Mouse (Mus musculus) MEL (cell line): ENCODE results near the gene Edem3. TPM values are rescaled to one million over a fixed set of nuclear protein-coding genes. Genes with fewer than 3 reads are reported as not detected.

Experiments used
- DNase-seq: peaks from one replicate; pipeline ENCODE4 v3.0.0; 2011; ENCODE audit warnings: low read depth, low spot score
- H3K27ac ChIP-seq: 2 replicates; pipeline ENCODE4 v1.5.1; 2012; ENCODE audit warnings: low read depth, mild to moderate bottlenecking, control low read depth, low read length, moderate library complexity; ENCODE audit not compliant: control insufficient read depth
- H3K27me3 ChIP-seq, 2 experiments: fragments of 150-350 bp in 1 of 2; sonication (generic) in 1 of 2; 2 replicates each; pipeline ENCODE4 v1.6.1; 2012; ENCODE audit warnings: low read length in 2 of 2, mild to moderate bottlenecking in 2 of 2, improper control_type of control experiment in 1 of 2, moderate library complexity in 1 of 2; ENCODE audit not compliant: insufficient read depth in 2 of 2, control insufficient read depth in 1 of 2
- H3K36me3 ChIP-seq, 2 experiments: 2 replicates each; pipeline ENCODE4 v1.6.1; 2012 to 2014; ENCODE audit warnings: low read length in 2 of 2, improper control_type of control experiment in 1 of 2, inconsistent platforms in 1 of 2, mild to moderate bottlenecking in 1 of 2; ENCODE audit not compliant: insufficient read depth in 2 of 2, control insufficient read depth in 1 of 2
- H3K4me1 ChIP-seq, 2 experiments: fragments of 150-350 bp in 1 of 2; sonication (generic) in 1 of 2; 2 replicates each; pipeline ENCODE4 v1.6.1; 2012; ENCODE audit warnings: low read length in 2 of 2, improper control_type of control experiment in 1 of 2, mild to moderate bottlenecking in 1 of 2; ENCODE audit not compliant: insufficient read depth in 2 of 2, control insufficient read depth in 1 of 2
- H3K4me3 ChIP-seq, 2 experiments: fragments of 150-350 bp in 1 of 2; sonication (generic) in 1 of 2; 2 replicates each; pipeline ENCODE4 v1.5.1; 2012; ENCODE audit warnings: low read depth in 2 of 2, low read length in 2 of 2, mild to moderate bottlenecking in 2 of 2, moderate library complexity in 2 of 2, control low read depth in 1 of 2, improper control_type of control experiment in 1 of 2; ENCODE audit not compliant: control insufficient read depth in 1 of 2, insufficient read depth in 1 of 2
- H3K79me2 ChIP-seq: 2 replicates; pipeline ENCODE4 v1.6.1; 2012; ENCODE audit warnings: mild to moderate bottlenecking, low read length, moderate library complexity; ENCODE audit not compliant: control insufficient read depth, poor library complexity, insufficient read depth
- H3K9ac ChIP-seq: 2 replicates; pipeline ENCODE4 v1.6.1; 2012; ENCODE audit warnings: low read depth, mild to moderate bottlenecking, control low read depth, low read length, moderate library complexity; ENCODE audit not compliant: control insufficient read depth, poor library complexity, severe bottlenecking
- H3K9me3 ChIP-seq: fragments of 150-350 bp; sonication (generic); replicated peaks from 2 replicates; pipeline ENCODE4 v1.6.1; 2012; ENCODE audit warnings: mild to moderate bottlenecking, low read length, improper control_type of control experiment, moderate library complexity; ENCODE audit not compliant: insufficient read depth
- BHLHE40 ChIP-seq: IDR thresholded peaks from 2 replicates; pipeline ENCODE4 v1.6.1; 2012; ENCODE audit warnings: low read depth, mild to moderate bottlenecking, inconsistent platforms, low read length, improper control_type of control experiment, borderline replicate concordance
- E2F4 ChIP-seq: IDR thresholded peaks from 2 replicates; pipeline ENCODE4 v1.6.1; 2011; ENCODE audit warnings: low read depth, low read length, improper control_type of control experiment, borderline replicate concordance
- ETS1 ChIP-seq: IDR thresholded peaks from 2 replicates; pipeline ENCODE4 v1.6.1; 2012; ENCODE audit warnings: low read depth, mild to moderate bottlenecking, inconsistent platforms, low read length, improper control_type of control experiment, moderate library complexity
- GABPA ChIP-seq: IDR thresholded peaks from 2 replicates; pipeline ENCODE4 v1.6.1; 2012; ENCODE audit warnings: low read depth, mild to moderate bottlenecking, inconsistent platforms, low read length, improper control_type of control experiment, moderate library complexity
- GATA1 ChIP-seq: IDR thresholded peaks from 2 replicates; pipeline ENCODE4 v1.6.1; 2011; ENCODE audit warnings: low read depth, low read length, improper control_type of control experiment
- HCFC1 ChIP-seq: IDR thresholded peaks from 2 replicates; pipeline ENCODE4 v1.6.1; 2012; ENCODE audit warnings: low read depth, mild to moderate bottlenecking, inconsistent platforms, low read length, improper control_type of control experiment, moderate library complexity
- JUND ChIP-seq: IDR thresholded peaks from 2 replicates; pipeline ENCODE4 v1.6.1; 2011; ENCODE audit warnings: low read depth, mild to moderate bottlenecking, improper control_type of control experiment, low read length
- KAT2A ChIP-seq: conservative IDR thresholded peaks from 2 replicates; pipeline ENCODE4 v1.6.1; 2012; ENCODE audit warnings: low read depth, low read length, improper control_type of control experiment, inconsistent platforms
- MAFK ChIP-seq: IDR thresholded peaks from 2 replicates; pipeline ENCODE4 v1.6.1; 2011; ENCODE audit warnings: low read depth, mild to moderate bottlenecking, low read length, improper control_type of control experiment, borderline replicate concordance
- MAZ ChIP-seq: IDR thresholded peaks from 2 replicates; pipeline ENCODE4 v1.6.1; 2012; ENCODE audit warnings: low read depth, mild to moderate bottlenecking, inconsistent platforms, low read length, improper control_type of control experiment
- MEF2A ChIP-seq: IDR thresholded peaks from 2 replicates; pipeline ENCODE4 v1.6.1; 2014; ENCODE audit warnings: low read depth, mild to moderate bottlenecking, inconsistent platforms, low read length, improper control_type of control experiment; ENCODE audit not compliant: poor library complexity, insufficient replicate concordance, severe bottlenecking; ENCODE audit errors: extremely low read depth
- MXI1 ChIP-seq: IDR thresholded peaks from 2 replicates; pipeline ENCODE4 v1.6.1; 2011; ENCODE audit warnings: mild to moderate bottlenecking, low read depth, low read length, improper control_type of control experiment
- MYC ChIP-seq: IDR thresholded peaks from 2 replicates; pipeline ENCODE4 v1.6.1; 2011; ENCODE audit warnings: low read depth, mild to moderate bottlenecking, low read length, improper control_type of control experiment, moderate library complexity
- NELFE ChIP-seq: IDR thresholded peaks from 2 replicates; pipeline ENCODE4 v1.6.1; 2011; ENCODE audit warnings: low read depth, low read length, improper control_type of control experiment
- POLR2A ChIP-seq, 2 experiments: IDR thresholded peaks; 2 replicates each; pipeline ENCODE4 v1.6.1; 2011 to 2012; ENCODE audit warnings: low read length in 2 of 2, mild to moderate bottlenecking in 2 of 2, control low read depth in 1 of 2, improper control_type of control experiment in 1 of 2, low read depth in 1 of 2, moderate library complexity in 1 of 2; ENCODE audit not compliant: control insufficient read depth in 1 of 2, insufficient read depth in 1 of 2, poor library complexity in 1 of 2
- SIN3A ChIP-seq: IDR thresholded peaks from 2 replicates; pipeline ENCODE4 v1.6.1; 2012; ENCODE audit warnings: low read length, improper control_type of control experiment, inconsistent platforms
- TAL1 ChIP-seq: IDR thresholded peaks from 2 replicates; pipeline ENCODE4 v1.6.1; 2012; ENCODE audit warnings: mild to moderate bottlenecking, inconsistent platforms, low read length, moderate library complexity, mixed read lengths
- UBTF ChIP-seq: IDR thresholded peaks from 2 replicates; pipeline ENCODE4 v1.6.1; 2012; ENCODE audit warnings: low read depth, mild to moderate bottlenecking, inconsistent platforms, low read length, improper control_type of control experiment, moderate library complexity, borderline replicate concordance; ENCODE audit not compliant: insufficient read depth
- USF1 ChIP-seq: IDR thresholded peaks from 2 replicates; pipeline ENCODE4 v1.6.1; 2014; ENCODE audit warnings: low read depth, mild to moderate bottlenecking, inconsistent platforms, low read length, improper control_type of control experiment, moderate library complexity
- USF2 ChIP-seq, 2 experiments: IDR thresholded peaks; 2 replicates each; pipeline ENCODE4 v1.6.1; 2011 to 2012; ENCODE audit warnings: improper control_type of control experiment in 2 of 2, low read length in 2 of 2, borderline replicate concordance in 1 of 2, inconsistent platforms in 1 of 2, low read depth in 1 of 2, mild to moderate bottlenecking in 1 of 2; ENCODE audit not compliant: insufficient read depth in 1 of 2
- ZC3H11A ChIP-seq: IDR thresholded peaks from 2 replicates; pipeline ENCODE4 v1.6.1; 2012; ENCODE audit warnings: low read depth, mild to moderate bottlenecking, inconsistent platforms, low read length, improper control_type of control experiment
- ZKSCAN1 ChIP-seq: IDR thresholded peaks from 2 replicates; pipeline ENCODE4 v1.6.1; 2012; ENCODE audit warnings: low read depth, mild to moderate bottlenecking, inconsistent platforms, low read length, improper control_type of control experiment, moderate library complexity
- polyA plus RNA-seq, 2 experiments: library from polyadenylated mRNA; stranded (reverse) in 1 of 2; unstranded in 1 of 2; fragments of >175 nt in 1 of 2; fragments of >200 nt in 1 of 2; gene quantifications; 2 replicates each; pipeline versions ENCODE4 v1.2.1 to v1.2.4; 2012; ENCODE audit warnings: low replicate concordance in 2 of 2, low read depth in 1 of 2; ENCODE audit not compliant: insufficient read length in 2 of 2, insufficient read depth in 1 of 2, missing spikeins in 1 of 2
- total RNA-seq: library from RNA; depleted of rRNA; stranded (reverse); fragments of 300-350 nt; gene quantifications from 2 replicates; pipeline ENCODE4 v1.2.3, GENCODE M21; 2012

Gene Edem3
- total and polyA plus RNA-seq, 3 experiments: 11.6 to 15.6 TPM; not detected in 1

DNA sequence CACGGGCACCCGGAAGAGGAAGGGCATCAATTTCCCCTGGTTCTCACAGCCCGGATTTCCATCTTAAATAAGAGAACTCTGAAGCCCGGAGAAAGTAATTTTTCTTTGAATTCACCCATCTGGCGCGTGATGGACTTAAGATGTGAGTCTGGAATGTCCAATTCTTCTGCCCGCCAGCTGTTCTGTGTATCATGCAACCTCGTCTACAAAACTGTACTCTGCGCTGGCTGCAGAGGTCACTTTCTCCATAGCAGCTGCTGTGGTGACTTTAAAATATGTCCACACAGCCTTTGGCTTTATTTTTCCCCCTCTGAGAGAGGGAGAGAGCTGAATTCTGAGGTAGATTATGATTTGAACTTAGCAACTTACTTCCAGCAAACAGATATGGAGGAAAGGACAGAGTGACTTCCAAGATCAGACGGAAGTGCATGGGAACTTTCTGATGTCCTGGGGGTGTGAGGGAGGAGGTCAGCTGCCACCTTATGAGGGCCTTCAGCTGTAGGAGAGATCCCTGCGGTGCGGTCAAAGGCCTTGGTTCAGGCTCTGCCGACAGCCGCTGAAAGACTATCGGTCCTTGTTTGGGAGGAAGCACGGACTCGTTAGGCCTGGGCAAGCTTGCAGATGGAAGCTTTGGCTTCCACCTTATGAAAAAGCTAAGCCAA is 108.1 kb downstream of the Edem3 start:
- Histone ChIP-seq H3K4me1 (no peaks in the 10 kb centered on the region), H3K79me2 (no peaks in the 10 kb centered on the region)
- TF ChIP-seq NELFE: no peak
- no peak for TF ChIP-seq HCFC1
- TF ChIP-seq UBTF: no peak
- TF ChIP-seq JUND: no peak
- no peak for TF ChIP-seq ZC3H11A
- no peak for TF ChIP-seq MYC
- no peak for TF ChIP-seq KAT2A
- TF ChIP-seq ETS1: no peak
- no peak for TF ChIP-seq USF1
- no peak for TF ChIP-seq MAFK
- no peak for TF ChIP-seq MEF2A
- no peak for TF ChIP-seq BHLHE40
- TF ChIP-seq GABPA: no peak
- no peak for TF ChIP-seq E2F4
- no peak for TF ChIP-seq POLR2A (IDR thresholded peaks at IDR 0.05; ENCODE audit: control insufficient read depth in 1 of 2, insufficient read depth in 1 of 2, low read depth in 1 of 2, low read length in 2 of 2, poor library complexity in 1 of 2)
- no peak for TF ChIP-seq MXI1
- TF ChIP-seq GATA1: no peak
- TF ChIP-seq, all 39 proteins: peak for 0
- no peak overlapping the region for H3K9ac ChIP-seq
- no peaks in the 10 kb centered on the region; a peak in 1 of 4 replicates for H3K27me3 ChIP-seq
- H3K27ac ChIP-seq: no peak overlapping the region
- DNase-seq: no peak
- no peak overlapping the region for H3K4me3 ChIP-seq
- H3K36me3 ChIP-seq: no peaks in the 10 kb centered on the region
- no peaks in the 10 kb centered on the region for H3K9me3 ChIP-seq

DNA sequence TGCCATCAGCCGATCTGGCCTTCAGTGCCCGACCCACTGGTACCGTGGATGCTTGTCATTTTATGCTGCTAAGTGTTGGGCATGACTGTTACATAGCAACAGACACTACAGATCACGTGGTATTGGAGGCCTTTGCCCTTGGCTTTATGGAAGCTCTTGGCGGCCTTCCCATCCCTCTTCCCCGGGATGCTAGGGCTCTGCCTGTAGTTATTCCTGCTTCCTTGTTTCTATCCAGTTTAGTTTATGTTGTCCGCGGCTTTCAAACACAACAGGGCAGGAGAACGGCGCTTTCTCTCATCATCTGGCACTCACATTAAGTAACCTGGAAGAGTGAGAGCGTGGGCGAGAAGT is 108.6 kb downstream of the Edem3 start:
- no peak for DNase-seq
- Histone ChIP-seq H3K79me2 (no peaks in the 10 kb centered on the region), H3K9me3 (no peaks in the 10 kb centered on the region), H3K36me3 (no peaks in the 10 kb centered on the region), H3K27ac (no peak overlapping the region)
- TF ChIP-seq HCFC1: no peak
- no peak for TF ChIP-seq USF1
- no peak for TF ChIP-seq USF2 (IDR thresholded peaks at IDR 0.05; ENCODE audit: borderline replicate concordance in 1 of 2, insufficient read depth in 1 of 2, low read depth in 1 of 2, low read length in 2 of 2)
- TF ChIP-seq ETS1: no peak
- no peak for TF ChIP-seq SIN3A
- TF ChIP-seq MAFK: no peak
- TF ChIP-seq TAL1: no peak
- no peak for TF ChIP-seq JUND
- no peak for TF ChIP-seq MAZ
- no peak for TF ChIP-seq ZKSCAN1
- TF ChIP-seq, all 39 proteins: peak for 0
- Histone ChIP-seq H3K9ac (no peak overlapping the region), H3K27me3 (no peaks in the 10 kb centered on the region), H3K4me3 (no peak overlapping the region), H3K4me1 (no peaks in the 10 kb centered on the region)
